In the genomic region with DNA sequence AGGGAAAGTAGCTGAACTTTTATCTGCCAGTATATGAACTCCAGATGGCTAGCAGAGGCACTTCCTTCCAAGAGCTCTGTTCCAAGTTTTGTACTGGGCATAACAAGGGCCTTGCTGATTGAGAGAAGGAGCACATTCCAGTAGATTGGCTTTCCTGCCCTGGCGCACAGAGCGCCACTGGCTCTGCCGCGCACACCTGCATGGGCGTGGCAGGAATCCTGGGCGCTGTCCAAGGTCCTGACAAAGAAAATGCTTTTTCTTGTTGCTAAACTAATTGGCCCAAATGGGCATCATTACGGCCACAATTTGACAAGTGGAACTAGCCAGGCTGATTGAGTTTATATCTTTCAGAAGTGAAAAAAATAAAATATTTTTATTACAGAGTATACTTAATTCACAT, we compare ENCODE assay signal across 10 mouse cellular contexts.
DNase-seq lines count a peak whose midpoint lies in the region; ATAC-seq and TF ChIP-seq lines count a peak whose summit lies in the region.
"Had no signal": no experiment of that assay in that cellular context is flagged by ENCODE, and none has a peak within 500 bp of the region (broad histone marks: within the 10 kb centered on the region; RNA-seq: fewer than 3 reads in every experiment).

No protein-coding gene starts in this region.

- peaks cover 6% of the 10 kb centered on the region for H3K4me1 ChIP-seq in neural tube, embryonic 15.5 days
- no peaks in the 10 kb centered on the region for H3K4me1 ChIP-seq in neural tube, embryonic 11.5 days (ENCODE audit: control insufficient read depth, insufficient read depth, low read length)

- ATAC-seq in neural tube, embryonic 15.5 days (ENCODE audit: low FRiP score) = no peak
- no peak for ATAC-seq in neural tube, embryonic 11.5 days (ENCODE audit: insufficient read depth, low FRiP score, low TSS enrichment)

- no peak for TF ChIP-seq CTCF in brain, embryonic 14.5 days (IDR thresholded peaks at IDR 0.05; ENCODE audit: borderline replicate concordance, extremely low read depth, insufficient read depth, insufficient read length)

- H3K4me3 ChIP-seq in neural tube, embryonic 15.5 days (replicated peaks) = no peak overlapping the region
- H3K4me3 ChIP-seq in neural tube, embryonic 11.5 days (ENCODE audit: low read depth, low read length) = no peak overlapping the region
- H3K4me3 ChIP-seq: midbrain, embryonic 10.5 days had no signal

- 11% methylated on average over 7 of the region's 7 CpGs for WGBS in neural tube, embryonic 15.5 days
- WGBS in neural tube, embryonic 11.5 days = 13% methylated on average over 7 of the region's 7 CpGs

- TF ChIP-seq POLR2A in brain, embryonic 14.5 days (IDR thresholded peaks at IDR 0.05; ENCODE audit: borderline replicate concordance, extremely low read depth, insufficient read depth, insufficient read length, poor library complexity, severe bottlenecking) = no peak

- H3K4me2 ChIP-seq in neural tube, embryonic 15.5 days = no peak overlapping the region
- H3K4me2 ChIP-seq in neural tube, embryonic 11.5 days (ENCODE audit: low read depth) = no peak overlapping the region

- no peak overlapping the region for H3K27ac ChIP-seq in neural tube, embryonic 15.5 days (replicated peaks)
- no peak overlapping the region for H3K27ac ChIP-seq in neural tube, embryonic 11.5 days (ENCODE audit: low read depth, low read length)
- H3K27ac ChIP-seq: midbrain, embryonic 10.5 days had no signal

- H3K9ac ChIP-seq in neural tube, embryonic 15.5 days (replicated peaks) = no peak overlapping the region
- H3K9ac ChIP-seq in neural tube, embryonic 11.5 days (ENCODE audit: low read length) = no peak overlapping the region

- H3K9me3 ChIP-seq in neural tube, embryonic 15.5 days (replicated peaks) = no peaks in the 10 kb centered on the region
- no peaks in the 10 kb centered on the region for H3K9me3 ChIP-seq in neural tube, embryonic 11.5 days (ENCODE audit: control insufficient read depth, low read length)
- H3K9me3 ChIP-seq: midbrain, embryonic 10.5 days had no signal

- no peaks in the 10 kb centered on the region for H3K27me3 ChIP-seq in neural tube, embryonic 15.5 days (replicated peaks)
- H3K27me3 ChIP-seq in neural tube, embryonic 11.5 days (ENCODE audit: control insufficient read depth, insufficient read depth, low read length) = no peaks in the 10 kb centered on the region

- H3K36me3 ChIP-seq in neural tube, embryonic 15.5 days = no peaks in the 10 kb centered on the region
- H3K36me3 ChIP-seq in neural tube, embryonic 11.5 days (ENCODE audit: control insufficient read depth, insufficient read depth, low read length) = no peaks in the 10 kb centered on the region
- H3K36me3 ChIP-seq: midbrain, embryonic 10.5 days had no signal

- DNase-seq in neural tube, embryonic 10.5 days (ENCODE audit: extremely low spot score, low spot score) = peak; percentile 30
- DNase-seq in brain, embryonic 14.5 days (ENCODE audit: low read depth) = peak; percentile 54
- DNase-seq in hindlimb bud, embryonic 11.5 days (ENCODE audit: extremely low spot score, low read depth, low spot score) = peak; percentile 28
- peak; percentile 32 for DNase-seq in neural tube, embryonic 11.5 days (ENCODE audit: low spot score)
- DNase-seq in frontal cortex, postnatal 36 days (ENCODE audit: low spot score in 2 of 2) = no peak
- DNase-seq in spleen, adult 12 weeks (ENCODE audit: low spot score) = no peak
- DNase-seq in right cerebral cortex, postnatal 10 days (ENCODE audit: low spot score in 2 of 2) = no peak
- DNase-seq: layer of hippocampus, adult 9-11 months had no signal

Comparison
In these comparisons a context has a peak if more than half of its experiments do, and no peak if none do; other contexts are left out.
1. DNase-seq: peak in neural tube, embryonic 10.5 days (single experiment), brain, embryonic 14.5 days (single experiment), hindlimb bud, embryonic 11.5 days (single experiment) and neural tube, embryonic 11.5 days (single experiment); none in frontal cortex, postnatal 36 days (0 of 2), spleen, adult 12 weeks (single experiment) and right cerebral cortex, postnatal 10 days (0 of 2).